Mouse (Mus musculus) limb, embryonic 15.5 days (tissue): ENCODE results near the gene Tmem274. TPM values are rescaled to one million over a fixed set of nuclear protein-coding genes. Genes with fewer than 3 reads are reported as not detected.

ENCODE experiments used
- ATAC-seq: fragments of 200-750 bp; cut with Nextera tagmentation; 2 replicates; pipeline ENCODE4 v1.8.0; 2017; ENCODE audit warnings: low read depth, moderate TSS enrichment; ENCODE audit not compliant: insufficient number of reproducible peaks, low FRiP score, low TSS enrichment
- H3K27ac ChIP-seq: fragments of 300-500 bp; sonication (generic); 2 replicates; pipeline ENCODE4 v1.5.1; 2015; ENCODE audit warnings: moderate library complexity, mild to moderate bottlenecking, inconsistent platforms
- H3K27me3 ChIP-seq: fragments of 300-500 bp; sonication (generic); 2 replicates; pipeline ENCODE4 v1.6.1; 2015; ENCODE audit warnings: inconsistent platforms
- H3K36me3 ChIP-seq: fragments of 300-500 bp; sonication (generic); 2 replicates; pipeline ENCODE4 v1.6.1; 2015; ENCODE audit warnings: inconsistent platforms
- H3K4me1 ChIP-seq: fragments of 300-500 bp; sonication (generic); 2 replicates; pipeline ENCODE4 v1.6.1; 2015; ENCODE audit warnings: inconsistent platforms
- H3K4me2 ChIP-seq: fragments of 300-500 bp; sonication (generic); 2 replicates; pipeline ENCODE4 v1.6.1; 2015; ENCODE audit warnings: mild to moderate bottlenecking, inconsistent platforms
- H3K4me3 ChIP-seq: fragments of 300-500 bp; sonication (generic); 2 replicates; pipeline ENCODE4 v1.5.1; 2015; ENCODE audit warnings: mild to moderate bottlenecking, inconsistent platforms
- H3K9ac ChIP-seq: fragments of 300-500 bp; sonication (generic); 2 replicates; pipeline ENCODE4 v1.6.1; 2015; ENCODE audit warnings: inconsistent platforms
- H3K9me3 ChIP-seq: fragments of 300-500 bp; sonication (generic); 2 replicates; pipeline ENCODE4 v1.6.1; 2016; ENCODE audit warnings: inconsistent platforms
- WGBS: fragments of 180-500 bp; shearing (Covaris S2); methylation state at CpG from one replicate; pipeline ENCODE4 v1.1.7; 2015; 5-methylcytosine and 5-hydroxymethylcytosine counted together
- polyA plus RNA-seq: library from polyadenylated mRNA; unstranded; fragments of >200 nt; fragmentation: Nextera tagmentation; extraction: Ambion mirVana; gene quantifications from 2 replicates; pipeline ENCODE4 v1.2.1, GENCODE M21; 2015

Tmem274 gene
- polyA plus RNA-seq, 1 experiment from 2014 or later = not detected

DNA sequence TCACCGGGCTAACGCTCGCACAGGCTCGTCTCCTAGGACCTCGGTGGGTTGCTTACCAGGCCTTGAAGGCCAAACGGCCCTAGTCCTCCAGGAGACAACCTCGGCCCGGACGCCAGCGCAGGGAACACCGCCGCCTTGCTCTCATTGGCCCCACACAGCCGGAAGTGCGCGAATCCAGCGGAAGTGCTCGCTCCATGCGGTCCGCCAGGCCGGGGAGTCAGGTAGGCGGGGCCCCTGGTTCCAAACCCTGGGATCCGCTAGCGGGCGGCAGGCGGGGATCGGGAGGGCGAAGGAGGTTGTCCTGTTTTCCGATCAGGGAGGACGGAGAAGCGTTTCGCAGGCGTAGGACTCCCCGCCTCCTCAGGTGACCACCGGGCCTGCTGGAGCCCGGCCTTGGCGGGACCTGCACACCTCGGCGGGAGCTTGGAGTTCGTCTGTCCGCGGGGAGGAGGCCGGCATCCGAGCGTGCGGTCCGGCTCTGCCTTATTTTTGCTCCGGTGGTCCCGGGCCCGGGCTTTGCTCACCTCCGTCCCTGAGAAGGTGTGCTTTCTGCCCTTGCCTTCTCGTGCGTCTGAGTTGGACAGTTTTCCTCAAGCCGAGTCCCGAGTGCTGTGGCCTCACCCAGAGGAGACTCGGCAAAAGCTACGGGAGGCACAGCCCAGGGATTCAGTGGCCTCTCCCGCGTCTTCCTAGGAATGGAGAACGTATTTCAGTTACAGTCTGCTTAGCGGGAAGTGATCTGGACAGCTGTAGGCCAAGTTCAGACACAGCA is 8.1 kb downstream of the Tmem274 start, which contains the start of the genes Nmnat1 and Lzic:
Gene Nmnat1, minus strand, starts transcription at position 150 of the 772 bp plus-strand sequence.
Gene Lzic, plus strand, starts transcription at position 177 of the 772 bp plus-strand sequence.
- Histone ChIP-seq H3K4me1 (peaks cover 21% of the 10 kb centered on the region), H3K9ac (peak within 1 kb of the TSS; percentile 68), H3K9me3 (no peaks in the 10 kb centered on the region), H3K36me3 (peaks cover 34% of the 10 kb centered on the region), H3K27ac (peak within 1 kb of the TSS; percentile 80), H3K4me2 (peak within 1 kb of the TSS; percentile 65), H3K4me3 (peak within 1 kb of the TSS; percentile 65), H3K27me3 (no peaks in the 10 kb centered on the region)
- peak; percentile 94 for ATAC-seq
- WGBS = 0% methylated on average over 60 of the region's 60 CpGs

GRCm38 (mm10) chr4:149485825-149486206 is 8.6 kb downstream of the Tmem274 start:
- Histone ChIP-seq H3K4me2 (peak overlapping the region; percentile 65), H3K27ac (peak overlapping the region; percentile 80), H3K9ac (peak overlapping the region; percentile 68), H3K4me3 (peak overlapping the region; percentile 65), H3K36me3 (peaks cover 37% of the 10 kb centered on the region), H3K27me3 (no peaks in the 10 kb centered on the region), H3K4me1 (peaks cover 21% of the 10 kb centered on the region), H3K9me3 (no peaks in the 10 kb centered on the region)
- under 1% methylated on average over 10 of the region's 10 CpGs for WGBS
- ATAC-seq = no peak

GRCm38 (mm10) chr4:149487729-149488128 is 10.6 kb downstream of the Tmem274 start:
- 86% methylated on average over 12 of the region's 12 CpGs for WGBS
- H3K27ac ChIP-seq = no peak overlapping the region
- no peak overlapping the region for H3K4me2 ChIP-seq
- H3K4me1 ChIP-seq = peaks cover 21% of the 10 kb centered on the region
- no peak overlapping the region for H3K9ac ChIP-seq
- H3K27me3 ChIP-seq = no peaks in the 10 kb centered on the region
- H3K9me3 ChIP-seq = no peaks in the 10 kb centered on the region
- peaks cover 50% of the 10 kb centered on the region for H3K36me3 ChIP-seq
- ATAC-seq = no peak
- no peak overlapping the region for H3K4me3 ChIP-seq

GRCm38 (mm10) chr4:149489415-149490240 is 12.4 kb downstream of the Tmem274 start:
- 94% methylated on average over 14 of the region's 14 CpGs for WGBS
- ATAC-seq = no peak
- Histone ChIP-seq H3K9ac (no peak overlapping the region), H3K27ac (no peak overlapping the region), H3K27me3 (no peaks in the 10 kb centered on the region), H3K36me3 (peaks cover 67% of the 10 kb centered on the region), H3K4me1 (peaks cover 14% of the 10 kb centered on the region), H3K9me3 (no peaks in the 10 kb centered on the region), H3K4me3 (no peak overlapping the region), H3K4me2 (no peak overlapping the region)

- no peaks in the 10 kb centered on the region for H3K27me3 ChIP-seq
- no peak overlapping the region for H3K4me3 ChIP-seq
- no peak overlapping the region for H3K9ac ChIP-seq
- peaks cover 12% of the 10 kb centered on the region for H3K4me1 ChIP-seq
- ATAC-seq = no peak
- H3K36me3 ChIP-seq = peaks cover 80% of the 10 kb centered on the region
- H3K27ac ChIP-seq = no peak overlapping the region
- no peaks in the 10 kb centered on the region for H3K9me3 ChIP-seq
- H3K4me2 ChIP-seq = no peak overlapping the region
- 93% methylated on average over 3 of the region's 3 CpGs for WGBS
Measured at GRCm38 (mm10) chr4:149491151-149491550, 14.0 kb downstream of the Tmem274 start.

- H3K4me3 ChIP-seq = no peak overlapping the region
- no peak overlapping the region for H3K9ac ChIP-seq
- no peaks in the 10 kb centered on the region; the same call in 1 of the 2 replicates for H3K4me1 ChIP-seq
- no peak for ATAC-seq
- no peak overlapping the region for H3K4me2 ChIP-seq
- H3K27ac ChIP-seq = 0 out of 2 replicates have a peak overlapping the region, but pooled peaks have one; percentile 3
- no peaks in the 10 kb centered on the region for H3K9me3 ChIP-seq
- 54% methylated on average over 2 of the region's 2 CpGs for WGBS
- no peaks in the 10 kb centered on the region for H3K27me3 ChIP-seq
- peaks cover 75% of the 10 kb centered on the region for H3K36me3 ChIP-seq
Measured at GRCm38 (mm10) chr4:149496612-149497011, 19.4 kb downstream of the Tmem274 start.

GRCm38 (mm10) chr4:149498901-149499300 is 21.7 kb downstream of the Tmem274 start:
- Histone ChIP-seq H3K9me3 (no peaks in the 10 kb centered on the region), H3K27ac (no peak overlapping the region), H3K27me3 (no peaks in the 10 kb centered on the region), H3K4me1 (no peaks in the 10 kb centered on the region; the same call in 1 of the 2 replicates), H3K36me3 (peaks cover 74% of the 10 kb centered on the region), H3K9ac (no peak overlapping the region), H3K4me3 (no peak overlapping the region), H3K4me2 (no peak overlapping the region)
- 90% methylated on average over 8 of the region's 8 CpGs for WGBS
- no peak for ATAC-seq

DNA sequence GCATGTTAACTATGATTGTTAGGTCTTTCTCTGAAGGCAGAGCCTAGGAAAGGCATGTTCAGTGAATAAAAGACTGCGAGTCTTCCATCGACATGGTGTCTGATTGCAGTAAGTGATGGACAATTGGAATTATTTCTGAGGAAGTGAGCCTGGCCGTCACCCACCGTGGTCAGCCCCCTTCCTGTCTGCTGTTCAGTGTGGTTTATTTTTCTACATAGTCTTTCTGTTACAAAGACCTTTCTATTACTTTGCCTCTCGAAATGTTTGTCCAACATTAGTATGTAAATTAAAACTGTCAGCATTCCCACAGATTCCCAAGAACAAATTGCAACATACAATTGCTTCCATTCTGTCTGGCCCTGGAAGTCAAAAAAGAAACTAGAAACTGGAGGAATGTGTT is 22.6 kb downstream of the Tmem274 start:
- no peak overlapping the region for H3K4me2 ChIP-seq
- H3K9ac ChIP-seq = no peak overlapping the region
- 89% methylated on average over 5 of the region's 5 CpGs for WGBS
- H3K4me1 ChIP-seq = peaks cover 3% of the 10 kb centered on the region
- H3K9me3 ChIP-seq = no peaks in the 10 kb centered on the region
- no peaks in the 10 kb centered on the region for H3K27me3 ChIP-seq
- no peak overlapping the region for H3K4me3 ChIP-seq
- no peak overlapping the region for H3K27ac ChIP-seq
- H3K36me3 ChIP-seq = peaks cover 65% of the 10 kb centered on the region
- ATAC-seq = no peak

DNA sequence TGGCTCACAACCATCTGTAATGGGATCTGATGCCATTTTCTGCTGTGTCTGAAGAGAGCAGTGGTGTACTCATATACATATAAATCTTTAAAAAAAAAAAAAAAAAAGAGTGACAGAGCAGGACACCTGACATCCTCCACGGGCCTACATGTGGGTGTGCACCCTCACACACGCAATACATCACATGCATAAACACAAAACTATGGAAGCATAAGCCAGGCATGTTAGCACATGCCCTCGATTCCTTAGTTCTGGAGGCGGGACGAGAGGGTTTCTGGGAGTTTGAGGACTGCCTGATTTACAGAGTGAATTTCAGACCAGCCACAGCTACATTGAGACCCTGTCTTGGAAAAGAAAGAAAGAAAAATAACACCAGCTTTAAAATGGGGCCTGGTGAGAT is 27.2 kb downstream of the Tmem274 start:
- peak overlapping the region; percentile 74 for H3K27ac ChIP-seq
- H3K4me2 ChIP-seq = no peak overlapping the region
- no peak overlapping the region for H3K9ac ChIP-seq
- H3K27me3 ChIP-seq = no peaks in the 10 kb centered on the region
- peaks cover 5% of the 10 kb centered on the region; the same call in 1 of the 2 replicates for H3K4me1 ChIP-seq
- no peak overlapping the region for H3K4me3 ChIP-seq
- no peaks in the 10 kb centered on the region for H3K9me3 ChIP-seq
- peaks cover 34% of the 10 kb centered on the region for H3K36me3 ChIP-seq
- no peak for ATAC-seq
- WGBS = 52% methylated on average over 5 of the region's 5 CpGs

- Histone ChIP-seq H3K4me1 (peaks cover 5% of the 10 kb centered on the region; the same call in 1 of the 2 replicates), H3K36me3 (peaks cover 30% of the 10 kb centered on the region), H3K27ac (peak overlapping the region; percentile 74), H3K9me3 (no peaks in the 10 kb centered on the region), H3K9ac (no peak overlapping the region), H3K4me2 (no peak overlapping the region), H3K27me3 (no peaks in the 10 kb centered on the region), H3K4me3 (no peak overlapping the region)
- 30% methylated on average over 3 of the region's 3 CpGs for WGBS
- ATAC-seq = no peak
Measured at GRCm38 (mm10) chr4:149504858-149505257, 27.7 kb downstream of the Tmem274 start.

- no peak overlapping the region for H3K4me2 ChIP-seq
- WGBS = 43% methylated on average over 15 of the region's 15 CpGs
- no peak overlapping the region for H3K4me3 ChIP-seq
- no peaks in the 10 kb centered on the region for H3K9me3 ChIP-seq
- no peak overlapping the region for H3K9ac ChIP-seq
- H3K27ac ChIP-seq = no peak overlapping the region
- H3K27me3 ChIP-seq = no peaks in the 10 kb centered on the region
- peaks cover 25% of the 10 kb centered on the region for H3K36me3 ChIP-seq
- ATAC-seq = no peak
- peaks cover 5% of the 10 kb centered on the region; the same call in 1 of the 2 replicates for H3K4me1 ChIP-seq
Measured at GRCm38 (mm10) chr4:149505261-149505967, 28.2 kb downstream of the Tmem274 start.
